Mouse (Mus musculus) intestine, embryonic 15.5 days (tissue): ENCODE data around the gene Gm4513. TPM values are rescaled to one million over a fixed set of nuclear protein-coding genes. Genes with fewer than 3 reads are reported as not detected.
"Not testable (repeated sequence)": the region's sequence is repeated elsewhere in the genome, so short reads cannot be mapped to it uniquely, and the experiment has no call there.

Experiments
- ATAC-seq: fragments of 200-750 bp; cut with Nextera tagmentation; 2 replicates; pipeline ENCODE4 v1.8.0; 2017; ENCODE audit warnings: moderate TSS enrichment, moderate library complexity
- H3K27ac ChIP-seq: fragments of 300-500 bp; sonication (generic); 2 replicates; pipeline ENCODE4 v1.5.1; 2015; ENCODE audit warnings: mild to moderate bottlenecking, inconsistent platforms
- H3K27me3 ChIP-seq: fragments of 300-500 bp; sonication (generic); replicated peaks from 2 replicates; pipeline ENCODE4 v1.6.1; 2015; ENCODE audit warnings: inconsistent platforms
- H3K36me3 ChIP-seq: fragments of 300-500 bp; sonication (generic); 2 replicates; pipeline ENCODE4 v1.6.1; 2015; ENCODE audit warnings: inconsistent platforms
- H3K4me1 ChIP-seq: fragments of 300-500 bp; sonication (generic); replicated peaks from 2 replicates; pipeline ENCODE4 v1.6.1; 2015; ENCODE audit warnings: inconsistent platforms
- H3K4me2 ChIP-seq: fragments of 300-500 bp; sonication (generic); replicated peaks from 2 replicates; pipeline ENCODE4 v1.6.1; 2015; ENCODE audit warnings: mild to moderate bottlenecking, inconsistent platforms
- H3K4me3 ChIP-seq: fragments of 300-500 bp; sonication (generic); replicated peaks from 2 replicates; pipeline ENCODE4 v1.5.1; 2015; ENCODE audit warnings: inconsistent platforms
- H3K9ac ChIP-seq: fragments of 300-500 bp; sonication (generic); 2 replicates; pipeline ENCODE4 v1.6.1; 2015; ENCODE audit warnings: inconsistent platforms
- H3K9me3 ChIP-seq: fragments of 300-500 bp; sonication (generic); 2 replicates; pipeline ENCODE4 v1.6.1; 2016; ENCODE audit warnings: inconsistent platforms
- WGBS: fragments of 180-500 bp; shearing (Covaris S2); methylation state at CpG from one replicate; pipeline ENCODE4 v1.1.7; 2015; 5-methylcytosine and 5-hydroxymethylcytosine counted together
- polyA plus RNA-seq: library from polyadenylated mRNA; unstranded; fragments of >200 nt; fragmentation: Nextera tagmentation; extraction: Ambion mirVana; gene quantifications from 2 replicates; pipeline ENCODE4 v1.2.1, GENCODE M21; 2015

The Gm4513 gene
- not detected in 2 replicates for polyA plus RNA-seq

GRCm38 (mm10) chr7:20598921-20599320, at the start of gene Gm4513:
Gene Gm4513 (minus strand): TSS chr7:20599021.
- WGBS = 64% methylated on average over 4 of the region's 5 CpGs

GRCm38 (mm10) chr7:20576141-20576540, 22.7 kb downstream of the Gm4513 start, which contains the start of gene Gm4141:
Gene Gm4141 (minus strand): TSS chr7:20576241.
- H3K9ac ChIP-seq, H3K27ac ChIP-seq, H3K36me3 ChIP-seq, H3K9me3 ChIP-seq, H3K4me1 ChIP-seq, H3K4me3 ChIP-seq, ATAC-seq, H3K27me3 ChIP-seq, H3K4me2 ChIP-seq: not testable (repeated sequence)
- no CpG with 5 or more reads among the region's 3 CpGs for WGBS

More at GRCm38 (mm10) chr7:20598921-20599320, at the start of gene Gm4513:
- not testable (repeated sequence) for H3K9ac ChIP-seq, H3K4me1 ChIP-seq, H3K4me2 ChIP-seq, H3K27me3 ChIP-seq, ATAC-seq, H3K36me3 ChIP-seq, H3K4me3 ChIP-seq, H3K9me3 ChIP-seq, H3K27ac ChIP-seq

GRCm38 (mm10) chr7:20545657-20546056, 53.2 kb downstream of the Gm4513 start, which contains the start of gene Gm5726:
Gene Gm5726 (minus strand): TSS chr7:20545757.
- not testable (repeated sequence) for H3K27me3 ChIP-seq, H3K9ac ChIP-seq, H3K9me3 ChIP-seq, H3K36me3 ChIP-seq, H3K27ac ChIP-seq, H3K4me1 ChIP-seq, H3K4me2 ChIP-seq, ATAC-seq, H3K4me3 ChIP-seq
- no CpG with 5 or more reads among the region's 1 CpGs for WGBS

Other genes with a start within 250 kb of the Gm4513 start
- gene Gm5728, start 223.6 kb downstream of the Gm4513 start, polyA plus RNA-seq = not detected in 2 replicates
- gene Vmn1r100, start 181.1 kb downstream of the Gm4513 start, polyA plus RNA-seq = not detected in 2 replicates
- not detected in 2 replicates for gene Vmn1r101, start 156.4 kb downstream of the Gm4513 start, polyA plus RNA-seq
- not detected in 2 replicates for gene Gm10670, start 124.1 kb downstream of the Gm4513 start, polyA plus RNA-seq
- not detected in 2 replicates for gene Vmn1r103, start 88.5 kb downstream of the Gm4513 start, polyA plus RNA-seq
- not detected in 2 replicates for gene Vmn1r104, start 65.2 kb downstream of the Gm4513 start, polyA plus RNA-seq
- gene Gm5726, start 53.3 kb downstream of the Gm4513 start, polyA plus RNA-seq = not detected in 2 replicates
- gene Gm4141, start 22.8 kb downstream of the Gm4513 start, polyA plus RNA-seq = not detected in 2 replicates
- gene Vmn1r107, start 69.9 kb upstream of the Gm4513 start, polyA plus RNA-seq = not detected in 2 replicates
- gene Vmn1r111, start 104.2 kb upstream of the Gm4513 start, polyA plus RNA-seq = not detected in 2 replicates
- not detected in 2 replicates for gene Gm10668, start 131.6 kb upstream of the Gm4513 start, polyA plus RNA-seq
- gene Vmn1r112, start 172.2 kb upstream of the Gm4513 start, polyA plus RNA-seq = not detected in 2 replicates
- gene Vmn1r113, start 188.3 kb upstream of the Gm4513 start, polyA plus RNA-seq = not detected in 2 replicates
- gene Vmn1r114, start 213.2 kb upstream of the Gm4513 start, polyA plus RNA-seq = not detected in 2 replicates
- gene Vmn1r115, start 246.0 kb upstream of the Gm4513 start, polyA plus RNA-seq = not detected in 2 replicates